In genomic region chrX:20687519-20688067, GRCm38 (mm10) we compare ENCODE assay signal across 7 mouse cellular contexts. TPM values are rescaled to one million over a fixed set of nuclear protein-coding genes. Genes with fewer than 3 reads are reported as not detected.
A peak's percentile ranks its signal among the peaks of the same experiment; 100 is the strongest.
DNase-seq lines count a peak whose midpoint lies in the region; ATAC-seq and TF ChIP-seq lines count a peak whose summit lies in the region.

TSS of gene Cdk16 (plus strand) at chrX:20687954.

- no peaks in the 10 kb centered on the region for H3K9me3 ChIP-seq in intestine, embryonic 15.5 days
- no peaks in the 10 kb centered on the region for H3K9me3 ChIP-seq in midbrain, embryonic 12.5 days

- intact Hi-C loops in left cerebral cortex, postnatal 4 days (cut with DNase I): no loop called here

- WGBS in intestine, embryonic 15.5 days: 18% methylated on average over 16 of the region's 16 CpGs
- 19% methylated on average over 16 of the region's 16 CpGs for WGBS in midbrain, embryonic 12.5 days
- WGBS in small intestine, adult 2 months: 8% methylated on average over 16 of the region's 16 CpGs

- no peaks in the 10 kb centered on the region for H3K36me3 ChIP-seq in intestine, embryonic 15.5 days
- peaks cover 7% of the 10 kb centered on the region for H3K36me3 ChIP-seq in midbrain, embryonic 12.5 days
- H3K36me3 ChIP-seq in small intestine, adult 2 months (ENCODE audit: control insufficient read depth, insufficient read depth, low read length): peaks cover 8% of the 10 kb centered on the region

- peak; percentile 92 for DNase-seq in adrenal gland, adult 2 months
- peak; percentile 90 for DNase-seq in embryo, embryonic 11 days
- peak; percentile 86 for DNase-seq in gastrocnemius, postnatal 25 days
- DNase-seq in left cerebral cortex, postnatal 4 days: peak; percentile 81

- H3K4me3 ChIP-seq in intestine, embryonic 15.5 days (replicated peaks): peak within 1 kb of the TSS; percentile 65
- H3K4me3 ChIP-seq in midbrain, embryonic 12.5 days: peak within 1 kb of the TSS; percentile 68
- H3K4me3 ChIP-seq in small intestine, adult 2 months (ENCODE audit: low read depth, low read length): peak within 1 kb of the TSS; percentile 76

- no peak for TF ChIP-seq POLR2A in small intestine, adult 2 months (IDR thresholded peaks at IDR 0.05; ENCODE audit: low read depth, low read length)

- H3K27ac ChIP-seq in intestine, embryonic 15.5 days: peak within 1 kb of the TSS; percentile 95
- peak within 1 kb of the TSS; percentile 97 for H3K27ac ChIP-seq in midbrain, embryonic 12.5 days (replicated peaks)
- H3K27ac ChIP-seq in small intestine, adult 2 months (ENCODE audit: insufficient read depth, low read depth, low read length): peak within 1 kb of the TSS; percentile 100

- TF ChIP-seq CTCF in small intestine, adult 2 months (IDR thresholded peaks at IDR 0.05; ENCODE audit: extremely low read depth, insufficient read length, insufficient replicate concordance, low read depth, low read length): no peak

- H3K4me1 ChIP-seq in intestine, embryonic 15.5 days (replicated peaks): no peaks in the 10 kb centered on the region
- H3K4me1 ChIP-seq in midbrain, embryonic 12.5 days: peaks cover 8% of the 10 kb centered on the region
- 0 out of 2 replicates have a peak, but pooled peaks cover 4% of the 10 kb centered on the region for H3K4me1 ChIP-seq in small intestine, adult 2 months (ENCODE audit: control insufficient read depth, insufficient read depth, insufficient read length, low read length)

- ATAC-seq in intestine, embryonic 15.5 days: peak; percentile 96
- ATAC-seq in midbrain, embryonic 12.5 days (ENCODE audit: low FRiP score, low read depth): peak; percentile 91

- H3K27me3 ChIP-seq in intestine, embryonic 15.5 days (replicated peaks): no peaks in the 10 kb centered on the region
- H3K27me3 ChIP-seq in midbrain, embryonic 12.5 days: no peaks in the 10 kb centered on the region
- H3K27me3 ChIP-seq in small intestine, adult 2 months (ENCODE audit: control insufficient read depth, insufficient read depth, low read length): no peaks in the 10 kb centered on the region

- peak within 1 kb of the TSS; percentile 71 for H3K4me2 ChIP-seq in intestine, embryonic 15.5 days (replicated peaks)
- peak within 1 kb of the TSS; percentile 62 for H3K4me2 ChIP-seq in midbrain, embryonic 12.5 days (replicated peaks)

- peak within 1 kb of the TSS; percentile 77 for H3K9ac ChIP-seq in intestine, embryonic 15.5 days
- H3K9ac ChIP-seq in midbrain, embryonic 12.5 days (replicated peaks): peak within 1 kb of the TSS; percentile 75

RNA-seq across cellular contexts. Expression of gene Cdk16, which starts in this region (rescaled TPM):
- total RNA-seq in adrenal gland, adult 2 months (2021): 100 to 1,000 TPM; 145 to 176 TPM
- polyA plus RNA-seq in adrenal gland, adult 2 months (2012; rRNA removed): 244 and 254 TPM in 2 replicates
- 100 to 1,000 TPM; 124 to 132 TPM for total RNA-seq in gastrocnemius, postnatal 25 days (2021)
- polyA plus RNA-seq in intestine, embryonic 15.5 days (2015; fragmentation: Nextera tagmentation; extraction: Ambion mirVana): 102 and 104 TPM in 2 replicates
- total RNA-seq in left cerebral cortex, postnatal 4 days (2021): 100 to 1,000 TPM; 214 to 232 TPM
- polyA plus RNA-seq in midbrain, embryonic 12.5 days (2016; fragmentation: Nextera tagmentation; extraction: Ambion mirVana): 136 and 150 TPM in 2 replicates
- 81.2 and 137 TPM in 2 replicates for polyA plus RNA-seq in small intestine, adult 2 months (2012; rRNA removed)

Comparison
In these comparisons a context has a peak if more than half of its experiments do, and no peak if none do; other contexts are left out.
1. Peak in every context shown above with its lines: DNase-seq, ATAC-seq, H3K4me3 ChIP-seq and H3K27ac ChIP-seq.